Mouse (Mus musculus) spleen, adult 2 months (tissue): ENCODE data around the gene Rd3l.

Source experiments
- CTCF ChIP-seq: fragments of 200-500 bp; IDR thresholded peaks from 2 replicates; pipeline ENCODE4 v1.5.1; 2011; ENCODE audit warnings: mild to moderate bottlenecking, inconsistent platforms; ENCODE audit not compliant: insufficient read depth, insufficient read length, insufficient replicate concordance; ENCODE audit errors: extremely low read depth
- POLR2A ChIP-seq: fragments of 200-500 bp; IDR thresholded peaks from 2 replicates; pipeline ENCODE4 v1.6.1; 2011; ENCODE audit warnings: low read depth, low read length, inconsistent platforms

DNA sequence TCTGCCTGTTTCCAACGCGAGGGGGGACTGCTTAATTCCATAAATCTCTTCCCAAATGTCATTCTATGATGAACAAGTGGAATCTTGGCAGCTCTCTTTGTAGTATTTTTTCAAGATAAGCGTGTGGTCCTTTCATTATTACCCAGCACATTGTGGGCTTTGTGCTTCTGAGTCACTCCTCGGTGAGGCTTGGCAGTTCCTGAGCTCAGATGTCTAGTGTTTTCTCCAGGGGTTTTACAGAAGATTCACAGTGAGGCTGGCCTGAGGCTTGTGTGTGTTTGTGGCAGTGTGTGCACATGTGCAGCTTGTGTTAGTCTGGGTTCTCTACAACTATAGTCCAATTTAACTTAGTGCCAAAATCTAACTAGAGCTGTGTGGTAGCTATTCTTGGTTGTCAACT lies 46.3 kb upstream of the Rd3l start:
- TF ChIP-seq CTCF, result no peak
- TF ChIP-seq POLR2A, result no peak
